Mouse (Mus musculus) erythroblast, embryonic 14.5 days (primary cell): ENCODE measurements at regions not wholly inside any gene's neighbourhood (a gene's known extent, or its start where the extent isn't known, plus 50 kb on each side); places are given as distances from the start of the nearest gene placed in this dataset.

Experiments
- H3K27me3 ChIP-seq: 2 replicates; pipeline ENCODE4 v1.6.1; 2012; ENCODE audit warnings: inconsistent platforms; ENCODE audit not compliant: control insufficient read depth
- H3K36me3 ChIP-seq: 2 replicates; pipeline ENCODE4 v1.6.1; 2012; ENCODE audit warnings: mild to moderate bottlenecking, inconsistent platforms; ENCODE audit not compliant: control insufficient read depth
- H3K4me1 ChIP-seq: 2 replicates; pipeline ENCODE4 v1.6.1; 2012; ENCODE audit warnings: inconsistent platforms; ENCODE audit not compliant: control insufficient read depth
- H3K4me3 ChIP-seq: replicated peaks from 2 replicates; pipeline ENCODE3; 2012; ENCODE audit warnings: moderate library complexity, mild to moderate bottlenecking, inconsistent platforms
- H3K9me3 ChIP-seq: 2 replicates; pipeline ENCODE4 v1.6.1; 2012; ENCODE audit warnings: low read length, inconsistent platforms, mixed read lengths; ENCODE audit not compliant: control insufficient read depth
- GATA1 ChIP-seq: IDR thresholded peaks from 2 replicates; pipeline ENCODE4 v1.6.1; 2012; ENCODE audit warnings: low read length, inconsistent platforms, mixed read lengths
- TAL1 ChIP-seq: IDR thresholded peaks from 3 replicates; pipeline ENCODE4 v1.6.1; 2012; ENCODE audit warnings: low read length, inconsistent platforms, mixed read lengths

DNA sequence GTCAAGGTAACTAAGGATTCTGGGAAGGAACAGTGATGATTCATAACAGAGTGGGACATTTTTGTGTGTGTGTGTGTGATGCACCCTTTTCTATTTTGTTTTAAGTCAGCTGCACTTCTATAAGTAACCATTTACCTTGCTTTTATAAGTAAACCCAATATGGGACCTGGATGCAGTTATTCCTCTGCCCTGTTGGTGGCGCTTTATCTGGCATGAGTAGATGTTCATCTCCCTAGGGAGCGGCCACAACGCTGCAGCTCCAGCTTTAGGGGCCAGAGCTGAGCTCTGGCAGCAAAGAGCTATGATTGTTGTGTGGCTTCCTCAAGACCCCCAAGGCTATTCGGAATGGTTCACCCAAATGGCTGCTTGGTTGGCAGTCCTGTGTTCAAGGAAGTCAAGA is 334.5 kb upstream of the Trpc7 start:
- H3K36me3 ChIP-seq: no peaks in the 10 kb centered on the region
- H3K27me3 ChIP-seq: no peaks in the 10 kb centered on the region
- no peak overlapping the region for H3K4me3 ChIP-seq
- H3K4me1 ChIP-seq: no peaks in the 10 kb centered on the region
- TF ChIP-seq GATA1 (no peak), TAL1 (no peak)
- peaks cover 10% of the 10 kb centered on the region for H3K9me3 ChIP-seq

DNA sequence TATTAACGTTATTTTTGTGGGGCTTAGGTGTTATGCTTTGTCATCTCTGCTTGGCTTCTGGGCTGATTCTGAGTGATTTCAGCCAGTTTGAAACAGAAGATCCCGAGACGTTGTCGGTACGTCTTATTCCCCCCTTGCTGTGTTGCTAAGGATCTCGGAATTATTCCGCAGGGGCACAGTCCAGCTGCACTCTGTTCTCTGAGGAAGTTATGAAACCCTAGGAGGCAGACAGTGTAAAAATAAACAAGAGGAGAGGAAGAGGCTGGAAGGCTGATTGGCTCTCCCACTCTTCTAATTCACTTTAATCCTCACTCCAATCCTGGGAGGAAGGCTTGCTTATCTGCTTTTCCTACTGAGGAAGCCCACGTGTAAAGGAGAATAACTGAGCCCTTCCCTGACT is 325.3 kb upstream of the Trpc7 start:
- no peak for TF ChIP-seq GATA1
- TF ChIP-seq TAL1: no peak
- Histone ChIP-seq H3K36me3 (no peaks in the 10 kb centered on the region), H3K4me3 (no peak overlapping the region), H3K9me3 (peaks cover 57% of the 10 kb centered on the region), H3K4me1 (no peaks in the 10 kb centered on the region), H3K27me3 (no peaks in the 10 kb centered on the region)

DNA sequence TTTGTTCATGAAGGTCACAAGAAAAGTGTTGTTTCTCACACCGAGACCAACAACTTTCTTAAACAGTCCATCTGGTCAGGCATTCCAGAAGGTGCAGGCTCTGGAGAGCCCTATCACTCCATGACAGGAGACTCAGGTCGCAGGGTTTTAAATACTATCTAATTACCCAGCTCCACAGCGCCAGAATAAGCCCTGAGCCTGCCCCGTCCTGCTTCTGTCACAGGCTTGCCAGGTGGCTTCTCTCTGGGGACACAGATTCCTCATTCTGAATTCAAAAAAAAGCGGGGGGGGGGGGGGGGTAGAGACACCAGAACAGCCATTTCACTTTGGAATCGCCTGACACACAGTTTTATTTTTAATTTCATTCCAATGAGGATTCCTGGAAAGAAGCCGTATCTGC is 320.4 kb upstream of the Trpc7 start:
- TF ChIP-seq TAL1 (no peak), GATA1 (no peak)
- no peak overlapping the region for H3K4me3 ChIP-seq

DNA sequence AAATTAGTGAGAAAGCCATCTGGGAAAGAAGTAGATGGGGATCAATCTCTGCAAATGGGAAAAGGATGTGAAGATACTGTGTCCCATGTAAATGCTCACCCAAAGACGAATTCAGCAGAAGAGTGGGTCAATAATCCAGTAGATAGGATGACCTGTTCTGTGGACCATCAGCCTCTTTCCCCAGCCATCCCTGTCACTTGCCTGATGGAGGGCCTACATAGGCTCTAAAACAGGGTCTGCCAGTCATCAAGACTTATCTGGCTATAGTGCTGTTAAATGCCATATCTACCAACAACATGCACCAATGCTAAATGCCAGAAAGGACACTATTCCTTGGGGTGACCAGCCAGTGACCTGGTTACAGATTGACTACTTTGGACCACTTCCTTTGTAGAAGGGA is 316.5 kb upstream of the Trpc7 start:
- TF ChIP-seq GATA1: no peak
- TF ChIP-seq TAL1: no peak
- no peaks in the 10 kb centered on the region for H3K36me3 ChIP-seq
- no peaks in the 10 kb centered on the region for H3K27me3 ChIP-seq

More for the DNA sequence above, 320.4 kb upstream of the Trpc7 start:
- Histone ChIP-seq H3K36me3 (no peaks in the 10 kb centered on the region), H3K9me3 (peaks cover 28% of the 10 kb centered on the region), H3K4me1 (no peaks in the 10 kb centered on the region), H3K27me3 (no peaks in the 10 kb centered on the region)

DNA sequence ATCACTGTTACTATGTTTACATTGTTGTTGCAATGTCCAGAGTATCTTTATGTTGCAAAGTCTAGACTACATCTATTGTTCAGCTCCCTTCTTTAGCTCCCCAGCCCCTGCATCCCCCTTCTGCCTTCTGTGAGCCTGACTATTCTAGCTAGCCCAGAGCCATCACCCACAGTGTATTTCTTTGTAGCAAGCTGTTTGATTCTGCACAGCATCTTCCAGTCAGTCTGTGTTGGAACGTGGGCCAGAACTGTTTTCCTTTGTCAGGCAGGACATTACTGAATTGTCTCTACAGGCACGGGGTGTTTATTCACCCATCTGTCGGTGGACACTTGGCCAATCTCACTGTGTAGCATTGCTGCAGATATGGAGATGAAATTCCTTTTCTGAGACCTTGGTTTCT is 295.4 kb upstream of the Trpc7 start:
- H3K27me3 ChIP-seq: no peaks in the 10 kb centered on the region
- H3K4me3 ChIP-seq: no peak overlapping the region
- H3K4me1 ChIP-seq: no peaks in the 10 kb centered on the region
- peaks cover 25% of the 10 kb centered on the region for H3K9me3 ChIP-seq
- no peaks in the 10 kb centered on the region for H3K36me3 ChIP-seq
- TF ChIP-seq GATA1 (no peak), TAL1 (no peak)

More for the DNA sequence above, 316.5 kb upstream of the Trpc7 start:
- peaks cover 9% of the 10 kb centered on the region for H3K9me3 ChIP-seq
- no peak overlapping the region for H3K4me3 ChIP-seq
- no peaks in the 10 kb centered on the region for H3K4me1 ChIP-seq

DNA sequence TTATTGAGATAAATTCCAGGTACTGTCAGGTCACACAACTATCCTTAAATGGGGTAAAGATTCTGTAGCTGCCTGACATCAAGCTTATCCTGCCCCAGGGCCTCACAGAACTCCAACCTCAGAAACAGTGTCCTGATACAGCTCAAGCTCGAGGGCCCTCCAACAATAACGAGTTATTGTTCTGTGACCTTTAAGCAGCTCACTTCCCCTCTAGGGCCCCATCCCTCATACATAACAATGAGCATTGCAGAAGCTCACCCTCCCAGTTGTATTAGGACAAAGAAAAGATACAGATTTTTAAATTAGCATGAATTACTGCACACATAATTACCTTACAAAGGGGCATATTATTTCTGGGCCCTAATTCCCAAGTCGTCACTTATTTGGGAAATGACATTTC is 293.5 kb upstream of the Trpc7 start:
- no peaks in the 10 kb centered on the region for H3K27me3 ChIP-seq
- no peaks in the 10 kb centered on the region for H3K4me1 ChIP-seq
- peaks cover 31% of the 10 kb centered on the region for H3K9me3 ChIP-seq
- no peaks in the 10 kb centered on the region for H3K36me3 ChIP-seq
- no peak overlapping the region for H3K4me3 ChIP-seq
- TF ChIP-seq GATA1 (no peak), TAL1 (no peak)

DNA sequence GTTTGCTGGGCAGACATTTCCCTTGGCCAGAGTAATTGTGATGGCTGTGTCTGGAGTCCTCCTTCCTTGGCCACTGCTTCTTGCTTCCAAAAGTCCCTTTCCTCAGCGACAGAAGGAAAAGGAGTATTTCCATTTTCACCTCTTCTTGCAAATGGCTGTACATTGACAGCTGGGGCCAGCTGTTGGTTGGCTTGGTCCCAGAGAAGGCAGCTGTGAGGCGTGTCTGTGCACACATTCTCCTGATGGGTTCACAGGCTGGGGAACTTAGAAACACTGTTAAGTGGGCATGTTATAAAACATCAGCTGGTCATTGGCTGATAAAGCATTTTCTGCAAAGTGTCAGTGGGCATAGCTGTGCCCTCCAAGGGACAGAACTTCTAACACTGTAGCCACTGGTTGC is 290.4 kb upstream of the Trpc7 start:
- H3K9me3 ChIP-seq: peaks cover 33% of the 10 kb centered on the region
- no peaks in the 10 kb centered on the region for H3K4me1 ChIP-seq
- H3K4me3 ChIP-seq: no peak overlapping the region
- no peaks in the 10 kb centered on the region for H3K27me3 ChIP-seq
- no peaks in the 10 kb centered on the region for H3K36me3 ChIP-seq
- TF ChIP-seq GATA1: no peak
- no peak for TF ChIP-seq TAL1

DNA sequence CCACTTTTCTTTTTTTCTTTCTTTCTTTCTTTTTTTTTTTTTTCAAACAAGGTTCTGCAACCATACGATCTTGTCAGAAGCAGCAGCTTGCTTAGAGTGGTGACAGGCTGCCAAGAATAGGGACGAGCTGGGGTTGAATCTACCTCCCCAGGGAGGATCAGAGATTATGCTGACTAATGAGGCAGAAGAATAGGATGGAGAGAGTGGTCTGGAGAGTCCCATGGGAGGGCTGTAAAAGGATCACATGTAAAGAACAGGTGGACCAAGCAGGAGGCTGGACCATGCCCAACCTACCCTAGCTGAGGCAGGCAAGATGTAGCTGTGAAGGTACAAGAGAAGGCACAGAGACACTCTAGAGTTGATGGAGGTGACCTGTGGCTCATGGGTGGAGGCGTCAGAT is 274.4 kb upstream of the Trpc7 start:
- no peaks in the 10 kb centered on the region for H3K4me1 ChIP-seq
- no peaks in the 10 kb centered on the region for H3K36me3 ChIP-seq
- peaks cover 20% of the 10 kb centered on the region for H3K9me3 ChIP-seq
- no peak for TF ChIP-seq TAL1
- no peak for TF ChIP-seq GATA1
- no peak overlapping the region for H3K4me3 ChIP-seq
- no peaks in the 10 kb centered on the region for H3K27me3 ChIP-seq

DNA sequence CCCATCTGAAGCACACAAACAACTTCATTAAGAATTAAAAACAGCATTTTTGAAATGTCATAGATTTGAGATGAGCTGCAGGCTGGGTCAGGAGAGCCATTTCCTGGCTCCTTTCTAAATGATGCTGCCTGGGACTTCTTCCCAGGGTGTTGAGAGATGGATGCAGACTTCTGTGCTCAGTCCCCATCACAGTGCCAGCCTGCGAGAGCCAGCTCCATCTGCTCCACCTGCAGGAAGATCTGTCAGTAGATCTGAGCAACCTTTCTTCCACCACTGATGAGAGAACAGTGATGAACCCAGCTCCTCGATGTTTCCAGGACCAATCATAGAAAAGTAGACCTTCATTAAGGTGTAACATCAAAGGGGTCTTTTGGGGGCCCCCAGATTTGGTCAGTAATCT is 273.8 kb upstream of the Trpc7 start:
- TF ChIP-seq TAL1 (no peak), GATA1 (no peak)
- no peak overlapping the region for H3K4me3 ChIP-seq
- H3K27me3 ChIP-seq: no peaks in the 10 kb centered on the region
- H3K4me1 ChIP-seq: no peaks in the 10 kb centered on the region
- H3K36me3 ChIP-seq: no peaks in the 10 kb centered on the region
- peaks cover 21% of the 10 kb centered on the region for H3K9me3 ChIP-seq

DNA sequence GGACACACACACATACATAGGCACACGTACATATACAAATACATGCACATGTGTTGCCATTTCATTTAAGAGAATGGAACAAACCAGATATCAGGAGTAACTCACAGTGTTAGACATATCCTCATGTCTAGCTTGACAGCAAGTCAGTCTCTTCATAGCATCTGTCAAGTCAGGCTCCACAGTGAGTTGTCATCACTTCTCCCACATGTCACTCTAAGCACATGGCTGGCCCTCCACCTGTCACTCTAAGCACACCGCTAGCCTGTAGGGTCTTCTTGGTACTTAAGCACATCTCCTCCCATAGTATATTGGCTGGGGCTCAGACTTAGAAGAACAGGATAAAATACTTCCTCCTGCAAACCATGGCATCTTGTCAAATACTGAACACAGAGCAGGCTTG is 269.6 kb upstream of the Trpc7 start:
- TF ChIP-seq GATA1 (no peak), TAL1 (no peak)
- no peak overlapping the region for H3K4me3 ChIP-seq
- H3K9me3 ChIP-seq: peaks cover 27% of the 10 kb centered on the region

More for the DNA sequence above, 269.6 kb upstream of the Trpc7 start:
- H3K4me1 ChIP-seq: no peaks in the 10 kb centered on the region
- no peaks in the 10 kb centered on the region for H3K27me3 ChIP-seq
- H3K36me3 ChIP-seq: no peaks in the 10 kb centered on the region
